Mouse (Mus musculus) midbrain, embryonic 13.5 days (tissue): Measurements from ENCODE around the gene Slc26a3. TPM values are rescaled to one million over a fixed set of nuclear protein-coding genes. Genes with fewer than 3 reads are reported as not detected.

ENCODE experiments used
- polyA plus RNA-seq: library from polyadenylated mRNA; unstranded; fragments of >200 nt; fragmentation: Nextera tagmentation; extraction: Ambion mirVana; gene quantifications from 2 replicates; pipeline ENCODE4 v1.2.1, GENCODE M21; 2015

The Slc26a3 gene
- polyA plus RNA-seq, 1 experiment from 2014 or later, result not detected

Other genes with a start within 250 kb of the Slc26a3 start
- gene Gm6993, start 150.1 kb upstream of the Slc26a3 start, polyA plus RNA-seq, result not detected in 2 replicates
- 12.4 and 15.4 TPM in 2 replicates for gene Lamb1, start 125.6 kb upstream of the Slc26a3 start, polyA plus RNA-seq
- 125 and 130 TPM in 2 replicates for gene Dld, start 39.4 kb upstream of the Slc26a3 start, polyA plus RNA-seq
- 18.7 and 19.5 TPM in 2 replicates for gene Cbll1, start 108.7 kb downstream of the Slc26a3 start, polyA plus RNA-seq
- 0.05 TPM in 1 of 2 replicates, not detected in the other for gene Slc26a4, start 169.1 kb downstream of the Slc26a3 start, polyA plus RNA-seq
- gene Bcap29, start 243.8 kb downstream of the Slc26a3 start, polyA plus RNA-seq, result 24.5 and 26.2 TPM in 2 replicates